Mouse (Mus musculus): ENCODE measurements around the gene Lbx1.

DNA sequence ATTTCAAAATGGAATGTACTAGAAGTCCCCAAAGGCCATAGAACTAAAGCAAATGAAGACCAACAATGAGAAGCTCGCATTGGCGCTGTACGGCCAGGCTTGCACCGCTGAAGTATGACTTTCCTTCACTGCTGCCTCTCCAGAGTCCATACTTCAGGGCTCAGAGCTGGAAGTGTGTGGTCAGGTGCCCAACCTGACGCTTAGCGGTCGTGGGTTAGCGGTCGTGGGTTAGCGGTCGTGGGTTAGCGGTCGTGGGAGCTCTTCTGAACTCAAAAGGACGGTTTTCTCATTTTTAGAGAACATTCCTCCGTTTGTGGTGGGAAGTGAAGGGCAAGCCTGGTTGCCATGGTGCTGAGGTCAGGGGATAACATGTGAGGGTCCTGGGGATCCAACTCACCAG is 28.5 kb downstream of the Lbx1 start:
- TF ChIP-seq CTCF (IDR thresholded peaks at IDR 0.05; ENCODE audit: low read depth) (no peak), EP300 (IDR thresholded peaks at IDR 0.05; ENCODE audit: low read depth) (no peak)
